28 mouse cellular contexts compared by ENCODE assay signal in the genomic region with DNA sequence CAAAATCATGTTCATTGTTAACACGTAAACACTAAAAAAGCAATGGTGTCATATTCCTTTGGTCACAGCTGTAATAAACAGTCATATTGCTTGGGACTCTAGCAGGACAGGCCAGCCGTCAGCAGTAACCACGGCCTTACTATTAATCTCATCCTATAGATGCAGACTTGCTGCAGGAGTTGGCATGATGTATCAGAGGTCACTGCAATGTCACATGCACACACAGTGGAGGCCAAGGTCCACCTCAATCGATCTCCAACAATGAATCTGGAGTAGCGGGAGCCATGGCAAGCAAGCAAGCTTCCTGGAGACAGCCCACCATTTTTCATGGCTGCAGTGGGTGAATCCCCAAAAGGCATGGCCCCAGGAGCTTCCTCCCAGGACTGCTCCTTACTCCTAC. TPM values are rescaled to one million over a fixed set of nuclear protein-coding genes. Genes with fewer than 3 reads are reported as not detected.
DNase-seq lines count a peak whose midpoint lies in the region; ATAC-seq and TF ChIP-seq lines count a peak whose summit lies in the region.
"Had no signal": no experiment of that assay in that cellular context is flagged by ENCODE, and none has a peak within 500 bp of the region (broad histone marks: within the 10 kb centered on the region; RNA-seq: fewer than 3 reads in every experiment).

No protein-coding gene starts in this region.

- H3K9me3 ChIP-seq in liver, embryonic 12.5 days (replicated peaks): no peaks in the 10 kb centered on the region
- H3K9me3 ChIP-seq in intestine, embryonic 14.5 days (ENCODE audit: control insufficient read depth, low read length): no peaks in the 10 kb centered on the region
- no peaks in the 10 kb centered on the region for H3K9me3 ChIP-seq in intestine, embryonic 16.5 days (ENCODE audit: control insufficient read depth, low read length)
- no peaks in the 10 kb centered on the region for H3K9me3 ChIP-seq in hindbrain, embryonic 13.5 days
- H3K9me3 ChIP-seq: embryonic facial prominence, embryonic 12.5 days; embryonic facial prominence, embryonic 15.5 days; heart, embryonic 12.5 days; heart, embryonic 15.5 days; hindbrain, embryonic 10.5 days had no signal

- no peak for TF ChIP-seq POLR2A in liver, adult 2 months (IDR thresholded peaks at IDR 0.05; ENCODE audit: extremely low read depth, insufficient read depth, low read length)

- H3K9ac ChIP-seq in liver, adult 2 months (ENCODE audit: low read depth, low read length): no peak overlapping the region
- no peak overlapping the region for H3K9ac ChIP-seq in liver, embryonic 12.5 days
- H3K9ac ChIP-seq in intestine, embryonic 14.5 days (ENCODE audit: low read length): no peak overlapping the region
- no peak overlapping the region for H3K9ac ChIP-seq in intestine, embryonic 16.5 days (ENCODE audit: low read depth, low read length)
- H3K9ac ChIP-seq in hindbrain, embryonic 13.5 days: no peak overlapping the region
- H3K9ac ChIP-seq: embryonic facial prominence, embryonic 12.5 days; embryonic facial prominence, embryonic 15.5 days; forebrain, postnatal 0 days; heart, embryonic 12.5 days; heart, embryonic 15.5 days; hindbrain, embryonic 14.5 days had no signal

- no peaks in the 10 kb centered on the region for H3K27me3 ChIP-seq in liver, adult 2 months (ENCODE audit: control insufficient read depth, insufficient read depth, low read length)
- no peaks in the 10 kb centered on the region for H3K27me3 ChIP-seq in liver, embryonic 12.5 days (replicated peaks)
- H3K27me3 ChIP-seq in intestine, embryonic 14.5 days (replicated peaks; ENCODE audit: control insufficient read depth, insufficient read depth, low read length): no peaks in the 10 kb centered on the region
- no peaks in the 10 kb centered on the region for H3K27me3 ChIP-seq in intestine, embryonic 16.5 days (replicated peaks; ENCODE audit: control insufficient read depth, insufficient read depth, low read length)
- H3K27me3 ChIP-seq in hindbrain, embryonic 13.5 days: no peaks in the 10 kb centered on the region
- H3K27me3 ChIP-seq: embryonic facial prominence, embryonic 12.5 days; embryonic facial prominence, embryonic 15.5 days; heart, embryonic 12.5 days; heart, embryonic 15.5 days had no signal

- ATAC-seq in liver, embryonic 12.5 days: no peak; the same call in 1 of the 2 replicates
- ATAC-seq in intestine, embryonic 14.5 days (replicated peaks; ENCODE audit: low FRiP score, low TSS enrichment, low read depth): 0 out of 2 replicates have a peak, but pooled peaks have one; percentile 23
- ATAC-seq in intestine, embryonic 16.5 days: peak; percentile 52
- ATAC-seq in hindbrain, embryonic 13.5 days (ENCODE audit: low FRiP score): no peak
- no peak for ATAC-seq in CD4-positive, CD25-positive, alpha-beta regulatory T cell, adult 4 months
- ATAC-seq: forebrain, embryonic 14.5 days; forebrain, postnatal 0 days; hindbrain, postnatal 0 days had no signal

- H3K4me3 ChIP-seq in liver, adult 2 months (ENCODE audit: insufficient read depth, low read depth, low read length): no peak overlapping the region
- H3K4me3 ChIP-seq in liver, embryonic 12.5 days: no peak overlapping the region
- H3K4me3 ChIP-seq in intestine, embryonic 14.5 days (ENCODE audit: low read depth, low read length): no peak overlapping the region
- no peak overlapping the region for H3K4me3 ChIP-seq in intestine, embryonic 16.5 days (ENCODE audit: low read length)
- H3K4me3 ChIP-seq in hindbrain, embryonic 13.5 days: no peak overlapping the region
- H3K4me3 ChIP-seq: embryonic facial prominence, embryonic 12.5 days; embryonic facial prominence, embryonic 15.5 days; gastrocnemius, adult 2 months; heart, embryonic 12.5 days; heart, embryonic 15.5 days; hindbrain, embryonic 10.5 days had no signal

- H3K36me3 ChIP-seq in liver, adult 2 months (ENCODE audit: control insufficient read depth, insufficient read depth, low read length): peaks cover 69% of the 10 kb centered on the region
- peaks cover 8% of the 10 kb centered on the region; the same call in 1 of the 2 replicates for H3K36me3 ChIP-seq in liver, embryonic 12.5 days
- peaks cover 5% of the 10 kb centered on the region; the same call in 1 of the 2 replicates for H3K36me3 ChIP-seq in intestine, embryonic 14.5 days (ENCODE audit: control insufficient read depth, insufficient read depth, low read length)
- 0 out of 2 replicates have a peak, but pooled peaks cover 3% of the 10 kb centered on the region for H3K36me3 ChIP-seq in intestine, embryonic 16.5 days (ENCODE audit: control insufficient read depth, insufficient read depth, low read length)
- no peaks in the 10 kb centered on the region for H3K36me3 ChIP-seq in hindbrain, embryonic 13.5 days
- H3K36me3 ChIP-seq: embryonic facial prominence, embryonic 12.5 days; embryonic facial prominence, embryonic 15.5 days; heart, embryonic 12.5 days; heart, embryonic 15.5 days had no signal

- no peak overlapping the region for H3K4me2 ChIP-seq in liver, embryonic 12.5 days
- H3K4me2 ChIP-seq in intestine, embryonic 14.5 days (ENCODE audit: low read length): no peak overlapping the region
- H3K4me2 ChIP-seq in intestine, embryonic 16.5 days (ENCODE audit: low read depth, low read length): no peak overlapping the region
- H3K4me2 ChIP-seq in hindbrain, embryonic 13.5 days: no peak overlapping the region
- H3K4me2 ChIP-seq: embryonic facial prominence, embryonic 12.5 days; embryonic facial prominence, embryonic 15.5 days; heart, embryonic 12.5 days; heart, embryonic 15.5 days; hindbrain, embryonic 14.5 days had no signal

- 58% methylated on average over 5 of the region's 5 CpGs for WGBS in liver, adult 2 months
- WGBS in liver, embryonic 12.5 days (ENCODE audit: insufficient replicate concordance): 70% methylated on average over 5 of the region's 5 CpGs
- 88% methylated on average over 5 of the region's 5 CpGs for WGBS in intestine, embryonic 14.5 days
- 79% methylated on average over 5 of the region's 5 CpGs for WGBS in intestine, embryonic 16.5 days
- WGBS in hindbrain, embryonic 13.5 days: 88% methylated on average over 5 of the region's 5 CpGs

- no peaks in the 10 kb centered on the region; the same call in 1 of the 2 replicates for H3K79me2 ChIP-seq in liver, adult 2 months (ENCODE audit: control insufficient read depth, insufficient read depth, low read length)

- peak; percentile 73 for DNase-seq in liver, adult 2 months (ENCODE audit: extremely low read depth, low read depth, low spot score)
- no peak for DNase-seq in intestine, embryonic 14.5 days (ENCODE audit: low spot score)
- DNase-seq: adrenal gland, adult 2 months; adrenal gland, postnatal 14 days; B cell, adult 2 months; cerebellum, adult 11 months; cerebellum, adult 2 months; cerebellum, adult 9-11 months; cerebellum, postnatal 25 days; forebrain, postnatal 0 days; gastrocnemius, adult 2 months; gastrocnemius, postnatal 14 days; heart, adult 18-20 months; heart, postnatal 10 days; heart, postnatal 36 days had no signal

- TF ChIP-seq CTCF in liver, adult 2 months (IDR thresholded peaks at IDR 0.05; ENCODE audit: low read depth, low read length): no peak

- no peak overlapping the region for H3K27ac ChIP-seq in liver, adult 2 months (replicated peaks; ENCODE audit: insufficient read depth, low read depth, low read length)
- H3K27ac ChIP-seq in liver, embryonic 12.5 days: no peak overlapping the region
- no peak overlapping the region for H3K27ac ChIP-seq in intestine, embryonic 14.5 days (ENCODE audit: low read depth)
- no peak overlapping the region for H3K27ac ChIP-seq in intestine, embryonic 16.5 days (ENCODE audit: low read length)
- H3K27ac ChIP-seq in hindbrain, embryonic 13.5 days: no peak overlapping the region
- H3K27ac ChIP-seq: embryonic facial prominence, embryonic 12.5 days; embryonic facial prominence, embryonic 15.5 days; gastrocnemius, adult 2 months; heart, embryonic 15.5 days; hindbrain, embryonic 10.5 days; hindbrain, embryonic 14.5 days; hindbrain, postnatal 0 days had no signal

- H3K4me1 ChIP-seq in liver, adult 2 months (ENCODE audit: control insufficient read depth, insufficient read depth, low read length): peaks cover 13% of the 10 kb centered on the region; the same call in 1 of the 2 replicates
- H3K4me1 ChIP-seq in liver, embryonic 12.5 days: no peaks in the 10 kb centered on the region
- no peaks in the 10 kb centered on the region for H3K4me1 ChIP-seq in intestine, embryonic 14.5 days (replicated peaks; ENCODE audit: control insufficient read depth, insufficient read depth, low read length)
- no peaks in the 10 kb centered on the region for H3K4me1 ChIP-seq in intestine, embryonic 16.5 days (ENCODE audit: control insufficient read depth, insufficient read depth, low read length)
- no peaks in the 10 kb centered on the region for H3K4me1 ChIP-seq in hindbrain, embryonic 13.5 days (replicated peaks)
- H3K4me1 ChIP-seq: embryonic facial prominence, embryonic 12.5 days; embryonic facial prominence, embryonic 15.5 days; heart, embryonic 12.5 days; heart, embryonic 15.5 days; hindbrain, embryonic 10.5 days had no signal

RNA-seq across cellular contexts. Expression of a gene that starts 23.2 kb away (rescaled TPM):
- 1,116 and 1,443 TPM in 2 replicates for total RNA-seq in liver, adult 2 months (2014; rRNA removed)
- 446 and 569 TPM in 2 replicates for polyA plus RNA-seq in liver, adult 2 months (2012; rRNA removed)
- polyA plus RNA-seq in liver, embryonic 12.5 days (2016; fragmentation: Nextera tagmentation; extraction: Ambion mirVana): 23.5 and 24.9 TPM in 2 replicates
- 25.7 and 26.6 TPM in 2 replicates for polyA plus RNA-seq in intestine, embryonic 14.5 days (2014; fragmentation: Nextera tagmentation; extraction: Ambion mirVana)
- polyA plus RNA-seq in intestine, embryonic 16.5 days (2015; fragmentation: Nextera tagmentation; extraction: Ambion mirVana): 70.8 and 74.7 TPM in 2 replicates
- 3.1 and 3.2 TPM in 2 replicates for polyA plus RNA-seq in hindbrain, embryonic 13.5 days (2015; fragmentation: Nextera tagmentation; extraction: Ambion mirVana)
- not detected for polyA plus RNA-seq in CD4-positive, CD25-positive, alpha-beta regulatory T cell, adult 4 months (2017; shearing (Covaris generic))
- total RNA-seq: common myeloid progenitor, adult 5-6 weeks had no signal

RNA-seq across cellular contexts. Expression of a gene that starts 45.3 kb away (rescaled TPM):
- 20.4 and 21.2 TPM in 2 replicates for total RNA-seq in liver, adult 2 months (2014; rRNA removed)
- polyA plus RNA-seq in liver, adult 2 months (2012; rRNA removed): 7.5 and 9.0 TPM in 2 replicates
- polyA plus RNA-seq in liver, embryonic 12.5 days (2016; fragmentation: Nextera tagmentation; extraction: Ambion mirVana): 24.1 and 25.4 TPM in 2 replicates
- polyA plus RNA-seq in intestine, embryonic 14.5 days (2014; fragmentation: Nextera tagmentation; extraction: Ambion mirVana): 21.5 and 25.7 TPM in 2 replicates
- polyA plus RNA-seq in intestine, embryonic 16.5 days (2015; fragmentation: Nextera tagmentation; extraction: Ambion mirVana): 15.8 and 18.3 TPM in 2 replicates
- 22.9 and 23.0 TPM in 2 replicates for polyA plus RNA-seq in hindbrain, embryonic 13.5 days (2015; fragmentation: Nextera tagmentation; extraction: Ambion mirVana)
- polyA plus RNA-seq in CD4-positive, CD25-positive, alpha-beta regulatory T cell, adult 4 months (2017; shearing (Covaris generic)): 10 to 100 TPM; 35.1 to 47.3 TPM

Comparison
In these comparisons a context has a peak if more than half of its experiments do, and no peak if none do; other contexts are left out.
1. ATAC-seq: peak in intestine, embryonic 14.5 days (single experiment) and intestine, embryonic 16.5 days (single experiment); none in liver, embryonic 12.5 days (single experiment), hindbrain, embryonic 13.5 days (single experiment) and CD4-positive, CD25-positive, alpha-beta regulatory T cell, adult 4 months (single experiment).